Mouse (Mus musculus) bone marrow macrophage, adult 2 months (primary cell): Measurements from ENCODE around the gene Dlgap3.

Experiments
- CTCF ChIP-seq: IDR thresholded peaks from 2 replicates; pipeline ENCODE4 v1.5.1; 2012; ENCODE audit warnings: low read depth, mild to moderate bottlenecking, low read length, moderate library complexity
- POLR2A ChIP-seq: IDR thresholded peaks from 2 replicates; pipeline ENCODE4 v1.6.1; 2012; ENCODE audit warnings: mild to moderate bottlenecking, low read depth, low read length, borderline replicate concordance

- TF ChIP-seq CTCF (no peak), POLR2A (no peak)
Observed at GRCm38 (mm10) chr4:127125834-127126463, 43.1 kb upstream of the Dlgap3 start.
